Mouse (Mus musculus): Measurements from ENCODE around the gene Bean1. TPM values are rescaled to one million over a fixed set of nuclear protein-coding genes. Genes with fewer than 3 reads are reported as not detected.

Bean1 gene
- polyA plus RNA-seq, 1 experiment = 23.0 TPM

DNA sequence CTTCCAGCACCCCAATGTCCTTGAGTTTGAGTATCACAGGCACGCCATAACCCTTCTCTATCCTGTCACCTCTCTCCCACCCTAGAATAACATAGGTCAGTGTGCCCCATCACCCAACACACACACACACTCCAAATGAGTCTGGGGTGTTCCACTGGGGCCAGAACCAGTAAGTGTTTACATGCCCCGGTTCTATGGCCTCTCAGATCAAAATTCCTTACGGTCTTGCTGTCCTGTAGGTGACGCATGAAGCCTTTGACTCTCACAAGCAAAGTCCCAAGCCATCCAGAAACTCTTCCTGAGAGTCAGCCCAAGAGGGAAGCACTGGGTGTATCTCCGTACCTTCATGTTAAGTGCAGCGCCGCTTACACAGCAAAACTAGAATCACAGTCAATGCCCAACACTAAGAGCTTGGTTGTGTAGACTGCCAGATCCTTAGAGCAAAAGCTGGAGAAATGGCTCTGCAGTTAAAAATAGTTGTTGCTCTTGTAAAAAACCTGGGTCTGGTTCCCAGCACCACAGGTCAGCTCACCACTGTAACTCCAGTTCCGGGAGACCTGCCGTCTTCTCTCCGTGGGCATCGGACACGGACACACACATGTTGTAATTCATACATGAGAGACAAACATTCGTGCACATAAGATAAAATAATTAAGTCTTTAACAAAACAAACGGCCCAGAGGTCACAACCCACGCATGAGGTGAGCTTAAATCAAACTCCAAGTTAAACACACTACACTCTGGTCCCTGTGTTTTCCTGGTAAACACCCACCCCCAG lies 23.3 kb upstream of the Bean1 start:
- DNase-seq = no peak
- Histone ChIP-seq H3K4me3 (replicated peaks; ENCODE audit: insufficient read depth, low read depth, low read length) (no peak overlapping the region), H3K27me3 (ENCODE audit: control insufficient read depth, insufficient read depth, low read length) (no peaks in the 10 kb centered on the region), H3K27ac (ENCODE audit: insufficient read depth, low read length) (no peak overlapping the region), H3K4me1 (ENCODE audit: control insufficient read depth, insufficient read depth, low read length) (no peaks in the 10 kb centered on the region)
- TF ChIP-seq POLR2A (IDR thresholded peaks at IDR 0.05; ENCODE audit: borderline replicate concordance, insufficient read depth, low read length) (no peak), CTCF (IDR thresholded peaks at IDR 0.05; ENCODE audit: borderline replicate concordance, insufficient read depth, low read depth, low read length) (no peak)
- 92% methylated on average over 15 of the region's 15 CpGs for WGBS

DNA sequence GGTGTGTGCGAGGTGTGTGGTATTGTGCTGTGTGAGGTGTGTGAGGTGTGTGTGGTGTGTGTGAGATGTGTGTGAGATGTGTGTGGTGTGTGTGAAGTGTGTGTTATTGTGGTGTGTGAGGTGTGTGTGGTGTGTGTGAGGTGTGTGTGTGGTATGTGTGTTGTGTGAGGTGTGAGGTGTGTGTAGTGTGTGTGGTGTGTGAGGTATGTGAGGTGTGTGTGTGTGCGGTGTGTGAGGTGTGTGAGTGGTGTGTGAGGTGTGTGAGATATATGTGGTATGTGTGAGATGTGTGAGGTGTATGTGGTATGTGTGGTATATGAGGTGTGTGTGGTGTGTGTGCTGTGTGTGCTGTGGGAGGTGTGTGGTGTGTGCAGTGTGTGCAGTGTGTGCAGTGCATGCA lies 22.3 kb upstream of the Bean1 start:
- Histone ChIP-seq H3K4me3 (replicated peaks; ENCODE audit: insufficient read depth, low read depth, low read length) (no peak overlapping the region), H3K4me1 (ENCODE audit: control insufficient read depth, insufficient read depth, low read length) (no peaks in the 10 kb centered on the region), H3K27me3 (ENCODE audit: control insufficient read depth, insufficient read depth, low read length) (no peaks in the 10 kb centered on the region), H3K27ac (ENCODE audit: insufficient read depth, low read length) (no peak overlapping the region)
- 93% methylated on average over 2 of the region's 2 CpGs for WGBS
- DNase-seq = no peak
- TF ChIP-seq POLR2A (IDR thresholded peaks at IDR 0.05; ENCODE audit: borderline replicate concordance, insufficient read depth, low read length) = no peak
- TF ChIP-seq CTCF (IDR thresholded peaks at IDR 0.05; ENCODE audit: borderline replicate concordance, insufficient read depth, low read depth, low read length) = no peak

DNA sequence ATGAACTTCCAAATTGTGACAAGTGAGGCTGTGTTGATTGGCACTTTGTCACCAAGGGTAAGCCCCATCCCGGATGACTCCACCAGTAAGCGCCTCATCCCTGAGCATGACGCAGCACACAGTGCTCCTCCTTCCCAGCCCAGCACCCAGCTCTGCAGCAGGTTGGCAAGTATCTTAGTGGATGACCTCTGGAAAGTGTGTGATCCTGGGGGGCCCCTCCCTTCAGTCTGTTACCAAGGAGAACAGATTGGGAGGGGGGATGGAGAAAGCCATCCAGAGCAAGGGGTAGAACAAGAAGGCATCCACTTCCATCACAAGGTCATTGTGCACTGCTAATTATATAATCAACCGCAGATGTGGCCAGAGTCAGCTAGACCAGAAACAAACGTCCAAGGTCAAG lies 9.5 kb upstream of the Bean1 start:
- no peak overlapping the region for H3K4me3 ChIP-seq (replicated peaks; ENCODE audit: insufficient read depth, low read depth, low read length)

DNA sequence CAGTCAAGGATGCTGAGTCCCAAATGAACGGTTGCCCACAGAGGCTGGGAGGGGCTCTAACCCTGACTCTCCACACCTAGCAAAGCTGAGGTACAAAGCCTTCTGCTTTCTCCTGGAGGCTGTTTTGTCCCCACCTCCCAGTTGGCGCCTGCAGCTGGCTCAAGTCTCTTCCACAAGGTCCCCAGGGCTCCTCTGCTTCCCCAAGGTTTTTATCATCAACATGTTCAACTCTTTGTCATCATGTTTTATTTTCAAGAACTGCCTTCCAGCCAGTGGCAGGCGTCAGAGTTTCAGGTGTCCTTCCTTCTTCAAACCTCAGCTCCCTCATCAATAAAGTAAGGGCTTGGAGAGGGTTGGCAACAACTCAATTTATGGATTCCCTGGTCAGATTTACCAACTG lies 781 bp upstream of the Bean1 start:
- H3K4me3 ChIP-seq (replicated peaks; ENCODE audit: insufficient read depth, low read depth, low read length) = no peak overlapping the region
- WGBS = 88% methylated on average over 3 of the region's 3 CpGs
- no peak for DNase-seq
- no peak for TF ChIP-seq CTCF (IDR thresholded peaks at IDR 0.05; ENCODE audit: borderline replicate concordance, insufficient read depth, low read depth, low read length)
- no peak for TF ChIP-seq POLR2A (IDR thresholded peaks at IDR 0.05; ENCODE audit: borderline replicate concordance, insufficient read depth, low read length)
- no peak overlapping the region for H3K27ac ChIP-seq (ENCODE audit: insufficient read depth, low read length)
- H3K4me1 ChIP-seq (ENCODE audit: control insufficient read depth, insufficient read depth, low read length) = no peaks in the 10 kb centered on the region
- peaks cover 3% of the 10 kb centered on the region; the same call in 1 of the 2 replicates for H3K27me3 ChIP-seq (ENCODE audit: control insufficient read depth, insufficient read depth, low read length)

More for the DNA sequence above, 9.5 kb upstream of the Bean1 start:
- no peak for DNase-seq
- no peak for TF ChIP-seq POLR2A (IDR thresholded peaks at IDR 0.05; ENCODE audit: borderline replicate concordance, insufficient read depth, low read length)
- no peak for TF ChIP-seq CTCF (IDR thresholded peaks at IDR 0.05; ENCODE audit: borderline replicate concordance, insufficient read depth, low read depth, low read length)
- H3K27me3 ChIP-seq (ENCODE audit: control insufficient read depth, insufficient read depth, low read length) = no peaks in the 10 kb centered on the region
- 68% methylated on average over 5 of the region's 5 CpGs for WGBS
- no peak overlapping the region for H3K27ac ChIP-seq (ENCODE audit: insufficient read depth, low read length)
- H3K4me1 ChIP-seq (ENCODE audit: control insufficient read depth, insufficient read depth, low read length) = no peaks in the 10 kb centered on the region

DNA sequence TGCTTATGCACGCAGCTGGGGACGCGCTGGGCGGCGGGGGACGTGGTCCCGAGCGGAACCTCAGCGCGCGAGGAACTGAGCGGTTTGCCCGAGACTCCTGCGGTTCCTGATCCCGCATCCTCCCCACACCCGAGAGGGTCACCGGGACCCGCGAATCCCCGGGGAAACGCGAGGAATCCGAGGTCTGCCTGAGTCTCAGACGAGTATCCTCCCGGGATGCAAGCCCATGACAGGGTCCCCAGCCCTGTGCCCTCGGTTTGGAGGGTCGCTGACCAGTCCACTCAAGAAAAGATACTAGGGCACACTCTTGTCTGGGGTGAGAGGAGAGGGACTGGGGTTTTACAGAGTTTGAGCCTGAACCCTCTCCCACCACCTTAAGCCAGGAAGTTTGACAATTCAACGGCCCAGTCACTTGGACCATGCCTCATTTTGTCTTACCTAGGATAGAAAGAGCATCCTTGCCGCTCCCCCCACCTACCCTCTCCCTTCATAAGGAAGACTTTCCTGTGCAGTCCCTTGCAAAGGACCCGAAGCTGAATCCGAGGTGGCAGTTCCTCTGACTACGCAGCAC lies 893 bp downstream of the Bean1 start:
- no peaks in the 10 kb centered on the region for H3K4me1 ChIP-seq (ENCODE audit: control insufficient read depth, insufficient read depth, low read length)
- peaks cover 3% of the 10 kb centered on the region; the same call in 1 of the 2 replicates for H3K27me3 ChIP-seq (ENCODE audit: control insufficient read depth, insufficient read depth, low read length)
- TF ChIP-seq CTCF (IDR thresholded peaks at IDR 0.05; ENCODE audit: borderline replicate concordance, insufficient read depth, low read depth, low read length) (no peak), POLR2A (IDR thresholded peaks at IDR 0.05; ENCODE audit: borderline replicate concordance, insufficient read depth, low read length) (no peak)
- no peak overlapping the region for H3K27ac ChIP-seq (ENCODE audit: insufficient read depth, low read length)
- 5% methylated on average over 32 of the region's 32 CpGs for WGBS
- H3K4me3 ChIP-seq (replicated peaks; ENCODE audit: insufficient read depth, low read depth, low read length) = peak overlapping the region; percentile 3
- no peak for DNase-seq

DNA sequence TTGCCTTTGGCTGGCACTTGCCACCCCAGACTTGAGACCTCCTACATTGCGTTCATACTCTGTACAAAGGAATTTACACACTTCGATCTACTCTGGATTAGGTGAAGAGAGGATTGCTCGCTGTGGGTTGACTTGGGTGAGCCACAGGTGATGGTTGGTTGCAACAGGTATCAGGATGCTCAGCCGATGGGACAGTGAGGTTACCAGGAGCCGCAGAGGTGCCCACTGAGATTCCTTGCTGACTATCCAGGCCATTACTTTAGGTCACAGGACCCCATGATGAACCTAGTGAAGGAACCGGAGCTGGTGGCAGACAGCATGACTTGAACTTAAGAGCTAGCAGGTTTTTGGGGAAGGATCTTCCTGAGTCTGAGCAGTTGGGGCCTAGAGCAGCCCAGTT lies 2.2 kb downstream of the Bean1 start:
- no peak for DNase-seq
- H3K4me3 ChIP-seq (replicated peaks; ENCODE audit: insufficient read depth, low read depth, low read length) = no peak overlapping the region
- H3K27ac ChIP-seq (ENCODE audit: insufficient read depth, low read length) = no peak overlapping the region
- no peak for TF ChIP-seq CTCF (IDR thresholded peaks at IDR 0.05; ENCODE audit: borderline replicate concordance, insufficient read depth, low read depth, low read length)
- TF ChIP-seq POLR2A (IDR thresholded peaks at IDR 0.05; ENCODE audit: borderline replicate concordance, insufficient read depth, low read length) = no peak
- WGBS = 90% methylated on average over 6 of the region's 6 CpGs
- H3K27me3 ChIP-seq (ENCODE audit: control insufficient read depth, insufficient read depth, low read length) = peaks cover 3% of the 10 kb centered on the region; the same call in 1 of the 2 replicates
- H3K4me1 ChIP-seq (ENCODE audit: control insufficient read depth, insufficient read depth, low read length) = no peaks in the 10 kb centered on the region

DNA sequence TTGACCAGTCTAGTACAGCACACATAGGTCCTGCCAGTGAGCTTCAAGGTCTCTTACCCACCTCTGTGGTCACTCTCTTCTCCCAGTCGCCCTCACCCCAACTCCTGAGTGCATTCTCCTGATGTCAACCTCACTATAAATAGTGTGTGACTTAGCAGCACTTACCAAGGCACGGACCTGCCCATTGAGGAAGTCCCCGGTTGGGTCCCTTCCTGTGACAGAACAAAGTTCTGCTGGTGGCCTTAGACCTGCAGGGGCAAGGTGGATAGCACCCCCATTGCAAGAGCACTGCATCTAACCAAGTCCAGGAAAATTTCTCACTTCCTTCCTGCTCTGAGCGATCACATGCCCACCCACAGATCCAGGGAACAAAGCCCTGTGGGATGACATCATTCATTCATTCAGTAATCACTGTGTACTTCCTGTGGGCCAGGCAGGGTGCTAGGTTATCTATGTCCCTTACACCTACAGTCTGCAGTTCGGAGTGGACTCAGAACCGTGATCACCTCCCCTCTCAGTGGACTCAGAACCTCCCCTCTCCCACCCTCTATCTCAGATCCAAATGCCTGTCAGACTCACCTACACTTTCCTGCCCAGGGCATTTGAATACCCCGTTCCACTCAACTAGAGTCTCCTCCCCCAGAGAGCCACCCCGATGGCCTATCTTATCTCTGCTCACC lies 5.7 kb downstream of the Bean1 start:
- H3K4me3 ChIP-seq (replicated peaks; ENCODE audit: insufficient read depth, low read depth, low read length) = no peak overlapping the region
- TF ChIP-seq POLR2A (IDR thresholded peaks at IDR 0.05; ENCODE audit: borderline replicate concordance, insufficient read depth, low read length) (no peak), CTCF (IDR thresholded peaks at IDR 0.05; ENCODE audit: borderline replicate concordance, insufficient read depth, low read depth, low read length) (no peak)
- no peak for DNase-seq
- H3K27ac ChIP-seq (ENCODE audit: insufficient read depth, low read length) = no peak overlapping the region
- H3K27me3 ChIP-seq (ENCODE audit: control insufficient read depth, insufficient read depth, low read length) = no peaks in the 10 kb centered on the region
- WGBS = 79% methylated on average over 8 of the region's 8 CpGs
- H3K4me1 ChIP-seq (ENCODE audit: control insufficient read depth, insufficient read depth, low read length) = no peaks in the 10 kb centered on the region

Measured in cerebellum, adult 2 months (tissue).